Mouse (Mus musculus): ENCODE data around the gene Kcnh2.

GRCm38 (mm10) chr5:24347186-24347875 is 4.1 kb downstream of the Kcnh2 start:
- TF ChIP-seq POLR2A (IDR thresholded peaks at IDR 0.05; ENCODE audit: low read depth, low read length) (no peak), CTCF (IDR thresholded peaks at IDR 0.05; ENCODE audit: borderline replicate concordance, insufficient read depth, low read length) (no peak)
